Mouse (Mus musculus) heart, adult 9 months (tissue): ENCODE measurements around the gene Rbbp8nl.

Source experiments
- DNase-seq, 2 experiments: peaks; one replicate each; pipeline ENCODE4 v3.0.0; 2022; ENCODE audit warnings: low spot score in 2 of 2

Rbbp8nl gene

GRCm38 (mm10) chr2:180257963-180258865 lies 31.5 kb downstream of the Rbbp8nl start:
- DNase-seq, result no peak

DNA sequence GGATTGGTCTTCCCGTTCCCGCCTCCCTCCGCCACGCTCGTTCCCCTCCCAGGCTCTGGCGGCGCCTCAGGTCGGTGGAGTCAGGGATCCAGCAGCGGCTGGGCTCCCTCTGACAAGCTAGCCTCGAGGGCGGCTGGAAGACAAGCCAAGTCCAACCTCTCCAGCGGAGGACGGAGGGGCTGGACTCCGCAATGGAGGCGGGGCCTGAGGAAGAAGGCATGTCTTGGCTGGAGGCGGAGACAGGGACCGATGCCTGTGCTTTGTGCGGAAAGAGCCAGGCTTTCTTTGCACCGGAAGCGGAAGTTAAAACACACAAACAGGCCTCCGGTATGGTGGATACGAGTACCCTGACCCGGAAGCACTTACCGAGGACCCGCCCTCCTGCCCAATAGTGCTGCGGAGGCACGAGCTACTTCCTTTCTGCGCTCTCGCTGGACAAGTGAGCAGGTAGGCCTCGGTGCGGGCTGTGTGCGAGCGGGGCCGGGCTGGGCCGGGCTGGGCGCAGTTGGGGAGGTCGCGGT lies 32.6 kb downstream of the Rbbp8nl start, which contains the start of gene Rps21:
Gene Rps21 (plus strand): TSS at position 377 of the 521 bp plus-strand sequence.
- DNase-seq, result peak; percentile 99

DNA sequence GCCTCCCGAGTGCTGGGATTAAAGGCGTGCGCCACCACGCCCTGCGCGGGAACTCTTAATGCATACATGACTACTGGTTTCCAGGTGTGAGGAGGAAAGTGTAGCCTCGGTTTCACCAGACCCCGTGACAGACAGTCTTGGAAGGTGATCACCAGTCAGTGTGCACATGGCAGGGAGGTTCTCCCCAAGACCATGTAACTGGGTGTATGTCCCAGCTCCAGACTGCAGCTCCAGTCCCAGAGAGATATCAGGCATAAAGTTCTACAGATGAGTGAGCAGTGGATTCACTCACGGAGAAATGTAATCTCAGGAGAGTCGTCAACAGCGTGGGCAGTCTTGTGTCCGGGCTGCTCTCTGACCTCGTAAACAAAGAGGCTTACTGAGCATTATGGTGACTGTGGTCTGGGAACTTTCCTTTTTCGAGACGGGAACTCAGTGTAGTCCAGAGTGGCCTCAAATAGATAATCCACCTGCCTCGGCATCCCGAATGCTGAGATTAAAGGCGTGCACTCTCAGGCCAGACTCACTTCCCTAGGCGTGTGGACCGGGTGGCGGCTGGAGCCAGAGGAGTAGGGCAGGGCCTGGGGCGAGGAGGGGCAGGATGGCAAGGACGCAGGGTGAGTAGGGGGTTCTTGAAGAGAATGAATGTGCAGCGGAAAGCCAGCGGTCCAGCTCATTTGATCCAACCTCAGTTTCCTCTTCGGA lies 33.2 kb downstream of the Rbbp8nl start:
- DNase-seq, result no peak

- no peak for DNase-seq
Measured at GRCm38 (mm10) chr2:180255701-180256100, 34.0 kb downstream of the Rbbp8nl start.

- no peak for DNase-seq
Measured at GRCm38 (mm10) chr2:180254436-180255209, 35.1 kb downstream of the Rbbp8nl start.

GRCm38 (mm10) chr2:180251838-180252237 lies 37.8 kb downstream of the Rbbp8nl start:
- DNase-seq, result no peak

- DNase-seq, result peak; percentile 69 to 81
Measured at GRCm38 (mm10) chr2:180250930-180251611, 38.6 kb downstream of the Rbbp8nl start.

- DNase-seq, result no peak
Measured at GRCm38 (mm10) chr2:180248947-180249660, 40.6 kb downstream of the Rbbp8nl start.

GRCm38 (mm10) chr2:180247916-180248315 lies 41.8 kb downstream of the Rbbp8nl start:
- no peak for DNase-seq

GRCm38 (mm10) chr2:180243108-180243507 lies 46.6 kb downstream of the Rbbp8nl start:
- DNase-seq, result no peak

DNA sequence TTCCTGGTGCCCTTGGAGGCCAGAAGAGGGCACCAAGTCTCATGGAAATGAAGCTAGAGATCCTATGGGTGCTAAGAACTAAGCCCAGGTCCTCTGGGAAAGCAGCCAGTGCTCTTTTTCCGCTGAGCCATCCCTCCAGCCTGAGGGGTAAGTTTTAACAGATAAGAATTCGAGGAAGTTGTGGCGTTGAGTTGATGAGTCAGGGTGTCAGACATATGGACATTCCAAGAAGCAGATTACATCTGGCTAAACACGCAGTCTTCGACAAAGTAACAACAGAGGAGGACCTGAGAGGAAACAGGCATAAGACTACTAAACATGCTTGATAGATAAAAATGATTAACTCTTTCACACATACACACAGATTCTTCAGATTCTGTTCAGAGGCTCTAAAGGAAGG lies 51.1 kb downstream of the Rbbp8nl start:
- DNase-seq, result no peak

DNA sequence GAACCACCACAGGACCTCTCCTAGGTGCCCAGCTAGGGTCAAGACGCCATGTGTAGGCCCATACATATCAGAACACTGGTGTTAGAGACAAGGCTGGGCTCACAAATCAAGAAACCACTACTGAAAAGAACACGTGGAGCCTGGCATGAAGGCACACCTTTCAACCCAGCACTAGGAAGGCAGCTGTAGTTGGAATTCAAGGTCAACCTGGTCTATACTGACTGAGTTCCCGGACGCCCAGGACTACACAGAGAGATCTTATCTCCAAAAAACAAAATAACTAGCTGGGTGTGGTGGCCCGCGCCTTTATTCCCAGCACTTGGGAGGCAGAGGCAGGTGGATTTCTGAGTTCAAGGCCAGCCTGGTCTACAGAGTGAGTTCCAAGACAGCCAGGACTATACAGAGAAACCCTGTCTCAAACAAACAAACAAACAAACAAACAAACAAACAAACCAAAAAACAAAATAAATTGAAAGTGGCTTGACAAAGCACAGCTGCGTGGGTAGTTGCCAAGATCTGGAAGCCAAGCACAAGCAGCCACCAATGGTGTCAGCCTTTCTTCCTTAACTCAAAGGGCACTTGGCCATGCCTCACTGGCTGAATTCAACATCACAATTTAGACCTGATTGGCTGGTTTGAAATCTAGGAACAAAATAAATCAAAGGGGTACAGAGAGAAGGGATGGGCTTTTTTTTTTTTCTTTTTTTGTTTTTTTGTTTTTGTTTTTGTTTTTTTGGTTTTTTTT lies 51.9 kb downstream of the Rbbp8nl start:
- DNase-seq, result no peak

DNA sequence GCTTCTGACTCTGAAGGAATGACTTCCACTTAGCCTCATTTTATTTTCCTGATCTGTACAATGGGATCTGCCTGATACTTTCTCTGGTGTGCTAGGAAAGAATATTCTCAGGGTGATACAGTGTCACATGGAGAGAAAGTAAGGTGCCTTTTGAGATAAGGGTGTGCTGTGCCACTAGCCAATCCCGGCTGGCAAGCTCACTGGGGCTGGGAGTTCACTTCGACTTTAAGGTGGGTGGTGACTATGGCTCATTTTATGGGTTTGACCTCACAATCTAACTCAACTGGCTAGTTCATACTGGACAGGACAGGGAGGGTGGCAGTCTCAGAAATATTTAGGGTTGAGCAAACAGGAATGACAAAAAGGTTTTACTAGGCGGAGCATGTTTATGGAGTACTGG lies 52.7 kb downstream of the Rbbp8nl start:
- no peak for DNase-seq

DNA sequence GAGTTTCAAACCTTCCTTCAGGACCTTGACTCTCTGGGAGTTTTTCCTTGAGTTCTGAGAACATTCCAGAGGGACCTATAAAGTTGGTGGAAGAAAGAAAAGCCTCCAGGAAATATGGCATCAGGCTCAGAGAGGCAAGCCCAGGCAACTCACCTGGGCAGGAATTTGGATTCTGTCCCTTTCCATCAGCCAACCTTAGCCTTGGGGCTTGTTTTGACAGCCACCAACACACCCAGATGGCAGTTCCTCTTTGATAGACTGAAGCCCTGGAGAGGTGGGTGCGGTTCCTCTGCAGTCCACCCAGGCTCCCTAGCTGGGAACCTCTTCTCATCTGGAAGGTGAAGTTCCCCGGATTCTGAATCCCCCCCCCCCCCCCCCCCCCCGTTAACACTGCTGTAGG lies 53.2 kb downstream of the Rbbp8nl start:
- no peak for DNase-seq

GRCm38 (mm10) chr2:180235788-180236187 lies 53.9 kb downstream of the Rbbp8nl start:
- DNase-seq, result no peak

GRCm38 (mm10) chr2:180234980-180235379 lies 54.7 kb downstream of the Rbbp8nl start:
- DNase-seq, result no peak

DNA sequence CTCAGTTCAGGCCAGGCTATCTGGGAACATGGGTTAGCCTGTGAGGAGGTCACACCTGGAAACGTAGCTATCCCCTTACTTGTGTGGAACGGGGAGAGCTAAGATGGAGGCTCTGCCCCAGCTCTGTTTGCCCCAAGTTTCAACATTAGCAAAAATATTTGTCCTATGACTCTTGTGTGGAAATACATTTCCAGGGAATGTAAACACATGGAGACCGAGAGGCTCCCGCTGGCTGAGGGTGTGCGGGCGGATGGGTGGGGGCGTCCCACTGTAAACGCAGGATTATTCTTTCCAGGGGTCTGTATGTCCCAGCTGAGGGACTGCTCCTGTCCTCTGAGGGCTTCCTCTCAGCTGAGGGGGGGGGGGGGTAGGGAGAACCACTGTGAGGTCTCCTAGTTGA lies 55.3 kb downstream of the Rbbp8nl start:
- no peak for DNase-seq

DNA sequence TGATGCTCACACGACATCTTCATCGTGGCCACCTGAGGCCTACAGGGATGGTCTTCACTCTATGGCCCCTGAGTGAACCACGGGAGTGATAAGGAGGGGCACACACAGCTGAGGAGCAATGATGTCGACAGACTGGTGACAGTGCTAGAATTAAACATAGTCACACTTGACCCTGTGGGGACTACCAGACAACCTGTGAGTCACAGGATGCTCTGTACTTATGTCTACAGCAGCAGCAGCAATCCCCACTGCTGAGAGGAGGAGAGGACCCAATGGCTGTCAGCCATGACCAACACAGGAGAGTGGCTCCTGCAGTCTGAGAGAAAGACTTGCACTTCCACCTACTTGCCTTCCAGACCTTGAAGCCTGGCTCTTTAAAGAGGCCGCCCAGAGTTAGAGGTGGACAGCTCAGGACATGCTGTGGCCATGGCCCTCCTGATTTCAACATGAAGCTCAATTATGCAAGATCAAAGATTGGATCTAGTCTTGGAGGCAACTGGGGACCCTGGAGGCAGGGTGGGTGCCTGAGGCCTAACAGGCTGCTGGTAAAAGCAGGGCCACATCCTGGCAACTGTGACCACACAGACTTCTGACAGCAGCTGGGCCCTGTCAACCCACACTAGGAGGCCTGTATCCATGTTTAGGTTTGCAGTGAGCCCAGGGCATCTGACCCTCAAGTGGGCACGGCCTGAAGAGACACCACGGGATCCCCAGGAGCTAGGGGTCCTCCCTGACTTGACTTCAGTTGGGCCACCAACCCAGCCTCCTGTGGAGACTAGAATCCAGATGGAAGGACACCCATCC lies 56.4 kb downstream of the Rbbp8nl start:
- DNase-seq, result no peak

DNA sequence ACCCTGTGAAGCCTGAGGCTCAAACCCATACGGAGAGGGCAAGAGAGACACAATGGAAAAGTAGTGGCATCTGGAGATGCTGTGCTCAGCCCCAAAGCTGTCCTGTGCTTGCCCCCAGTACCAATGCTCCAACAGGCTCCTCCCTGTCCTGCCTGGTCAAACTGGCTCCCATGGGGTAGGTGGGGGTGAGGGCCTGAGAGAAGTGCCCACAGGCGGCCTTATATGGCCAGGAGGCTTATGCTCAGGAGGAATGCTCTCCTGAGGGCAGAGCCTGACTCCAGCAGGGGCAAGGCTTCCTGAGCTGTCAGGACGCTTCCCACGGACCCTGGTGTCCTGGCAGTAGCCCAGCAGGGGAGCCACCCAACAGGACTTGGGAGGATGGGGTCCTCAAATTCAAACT lies 59.2 kb downstream of the Rbbp8nl start:
- no peak for DNase-seq
